Mouse (Mus musculus) limb, embryonic 10.5 days (tissue): ENCODE measurements around the gene Foxred1. TPM values are rescaled to one million over a fixed set of nuclear protein-coding genes. Genes with fewer than 3 reads are reported as not detected.
A peak's percentile ranks its signal among the peaks of the same experiment; 100 is the strongest.

ENCODE experiments used
- DNase-seq: peaks from one replicate; pipeline ENCODE4 v3.0.0-alpha.2; 2017; ENCODE audit warnings: low spot score
- H3K27ac ChIP-seq: fragments of 300-500 bp; sonication (generic); 2 replicates; pipeline ENCODE4 v1.5.1; 2016; ENCODE audit warnings: mild to moderate bottlenecking
- H3K27me3 ChIP-seq: fragments of 300-500 bp; sonication (generic); 2 replicates; pipeline ENCODE4 v1.6.1; 2016; ENCODE audit warnings: low read depth, mild to moderate bottlenecking; ENCODE audit not compliant: poor library complexity, severe bottlenecking
- H3K36me3 ChIP-seq: fragments of 300-500 bp; sonication (generic); 2 replicates; pipeline ENCODE4 v1.6.1; 2016; ENCODE audit warnings: mild to moderate bottlenecking, moderate library complexity
- H3K4me1 ChIP-seq: fragments of 300-500 bp; sonication (generic); 2 replicates; pipeline ENCODE4 v1.6.1; 2016
- H3K4me3 ChIP-seq: fragments of 300-500 bp; sonication (generic); 2 replicates; pipeline ENCODE4 v1.5.1; 2016; ENCODE audit warnings: mild to moderate bottlenecking, moderate library complexity
- H3K9me3 ChIP-seq: fragments of 300-500 bp; sonication (generic); replicated peaks from 2 replicates; pipeline ENCODE4 v1.6.1; 2016; ENCODE audit warnings: mild to moderate bottlenecking
- WGBS: fragments of 180-500 bp; shearing (Covaris S2); methylation state at CpG from one replicate; pipeline ENCODE4 v1.1.7; 2016; 5-methylcytosine and 5-hydroxymethylcytosine counted together
- polyA plus RNA-seq: library from polyadenylated mRNA; unstranded; fragments of >200 nt; fragmentation: Nextera tagmentation; extraction: Ambion mirVana; gene quantifications from 2 replicates; pipeline ENCODE4 v1.2.1, GENCODE M21; 2016

Gene Foxred1
- polyA plus RNA-seq, 1 experiment from 2014 or later, result 56.7 TPM

DNA sequence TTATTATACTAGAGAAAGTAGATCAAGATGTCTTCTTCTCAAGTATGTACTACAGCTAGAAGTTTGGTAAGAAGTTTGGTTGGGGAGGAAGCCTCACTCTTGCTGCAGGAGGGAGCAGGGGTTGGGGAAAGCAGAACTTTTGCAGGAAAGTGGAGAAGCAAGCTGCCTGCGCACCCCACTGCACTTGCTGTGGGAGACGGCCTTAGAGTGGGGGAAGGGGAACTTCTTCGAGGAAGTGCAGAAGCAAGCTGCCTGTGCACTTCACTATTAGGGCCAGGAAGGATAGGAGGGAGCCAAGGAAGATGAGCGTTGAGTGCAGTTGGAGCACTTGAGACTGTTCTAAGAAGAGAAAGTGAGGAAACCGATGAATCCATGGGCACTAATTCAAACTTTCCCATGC is 27.5 kb downstream of the Foxred1 start:
- no peak for DNase-seq
- no peak overlapping the region for H3K4me3 ChIP-seq
- H3K27me3 ChIP-seq, result no peaks in the 10 kb centered on the region
- no peaks in the 10 kb centered on the region for H3K4me1 ChIP-seq
- no peaks in the 10 kb centered on the region for H3K9me3 ChIP-seq
- 68% methylated on average over 5 of the region's 5 CpGs for WGBS
- peaks cover 19% of the 10 kb centered on the region for H3K36me3 ChIP-seq
- no peak overlapping the region for H3K27ac ChIP-seq

DNA sequence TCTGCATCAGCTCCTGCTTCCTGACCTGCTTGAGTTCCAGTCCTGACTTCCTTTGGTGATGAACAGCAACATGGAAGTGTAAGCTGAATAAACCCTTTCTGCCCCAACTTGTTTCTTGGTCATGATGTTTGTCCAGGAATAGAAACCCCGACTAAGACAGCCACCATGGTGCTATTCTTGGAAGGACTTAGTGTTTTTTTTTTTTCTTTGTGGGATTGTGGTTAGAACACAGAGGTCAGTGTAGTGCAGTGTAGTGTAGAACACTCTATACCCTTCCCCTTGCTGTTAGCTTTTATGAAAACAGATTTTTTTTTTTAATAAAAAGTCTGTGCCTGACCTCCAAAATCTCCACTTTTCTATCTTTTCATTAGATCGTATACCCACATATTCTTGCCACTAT is 28.0 kb downstream of the Foxred1 start:
- Histone ChIP-seq H3K4me1 (no peaks in the 10 kb centered on the region), H3K36me3 (peaks cover 14% of the 10 kb centered on the region), H3K27ac (no peak overlapping the region), H3K9me3 (no peaks in the 10 kb centered on the region), H3K4me3 (no peak overlapping the region), H3K27me3 (no peaks in the 10 kb centered on the region)
- no peak for DNase-seq
- 87% methylated on average over 2 of the region's 2 CpGs for WGBS

GRCm38 (mm10) chr9:35176124-35176659 is 34.7 kb downstream of the Foxred1 start:
- DNase-seq, result no peak

DNA sequence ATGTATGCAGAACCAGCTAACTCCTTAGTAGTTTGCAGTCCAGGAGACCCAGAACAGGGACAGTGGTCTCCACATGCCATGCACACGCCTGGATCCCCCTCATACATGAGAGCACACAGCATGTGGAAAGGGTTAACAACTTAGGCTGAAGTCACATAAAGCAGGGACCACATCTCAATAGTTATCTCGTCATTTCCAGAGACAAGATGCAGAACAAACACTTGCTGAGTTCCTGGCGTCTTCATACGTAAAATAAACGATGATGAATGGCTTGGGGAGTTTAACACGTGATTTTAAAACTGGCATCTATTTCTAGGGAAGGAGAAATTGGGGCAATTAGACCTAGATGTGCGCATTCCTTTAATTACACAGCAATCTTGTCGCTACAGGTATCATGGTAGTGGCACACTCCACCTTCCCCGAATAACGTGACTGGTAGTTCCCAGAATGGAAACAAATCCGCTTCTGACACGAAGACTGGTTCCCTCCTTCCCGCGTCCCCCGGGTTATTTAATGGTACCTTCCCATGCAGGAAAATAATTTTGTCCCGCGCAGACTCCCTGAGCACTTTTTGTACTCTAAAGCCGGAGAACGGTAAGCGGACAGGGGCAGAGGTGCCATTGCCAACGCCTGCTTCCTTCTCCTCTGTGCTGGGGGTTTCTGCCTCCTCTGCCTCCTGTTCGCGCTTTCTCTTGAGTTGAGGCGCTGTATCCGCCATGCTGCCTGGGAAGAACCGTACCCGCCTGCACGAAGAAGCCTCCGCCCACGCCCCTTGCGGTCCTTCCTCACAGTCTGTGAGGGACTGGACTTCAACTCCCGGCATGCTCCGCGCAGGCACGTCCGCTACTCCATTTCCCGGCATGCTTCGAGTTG is 35.4 kb downstream of the Foxred1 start, which contains the start of gene Dcps:
TSS of gene Dcps (minus strand) at position 811 of the 873 bp plus-strand sequence.
- H3K4me3 ChIP-seq, result peak within 1 kb of the TSS; percentile 73
- peak within 1 kb of the TSS; percentile 90 for H3K27ac ChIP-seq
- H3K9me3 ChIP-seq, result no peaks in the 10 kb centered on the region
- peaks cover 13% of the 10 kb centered on the region for H3K36me3 ChIP-seq
- under 1% methylated on average over 38 of the region's 38 CpGs for WGBS
- no peaks in the 10 kb centered on the region for H3K27me3 ChIP-seq
- DNase-seq, result peak; percentile 91
- peaks cover 10% of the 10 kb centered on the region for H3K4me1 ChIP-seq

More at GRCm38 (mm10) chr9:35176124-35176659, 34.7 kb downstream of the Foxred1 start:
- WGBS, result 57% methylated on average over 14 of the region's 14 CpGs
- Histone ChIP-seq H3K36me3 (peaks cover 6% of the 10 kb centered on the region; the same call in 1 of the 2 replicates), H3K27me3 (no peaks in the 10 kb centered on the region), H3K9me3 (no peaks in the 10 kb centered on the region), H3K27ac (no peak overlapping the region; the same call in 1 of the 2 replicates), H3K4me1 (peaks cover 10% of the 10 kb centered on the region), H3K4me3 (peak overlapping the region; percentile 73)

- peaks cover 28% of the 10 kb centered on the region for H3K36me3 ChIP-seq
- peaks cover 10% of the 10 kb centered on the region for H3K4me1 ChIP-seq
- no peak for DNase-seq
- WGBS, result 91% methylated on average over 1 of the region's 1 CpGs
- H3K27me3 ChIP-seq, result no peaks in the 10 kb centered on the region
- H3K9me3 ChIP-seq, result no peaks in the 10 kb centered on the region
- no peak overlapping the region for H3K27ac ChIP-seq
- H3K4me3 ChIP-seq, result no peak overlapping the region
These were observed 37.5 kb downstream of the Foxred1 start for GRCm38 (mm10) chr9:35173331-35173730.

DNA sequence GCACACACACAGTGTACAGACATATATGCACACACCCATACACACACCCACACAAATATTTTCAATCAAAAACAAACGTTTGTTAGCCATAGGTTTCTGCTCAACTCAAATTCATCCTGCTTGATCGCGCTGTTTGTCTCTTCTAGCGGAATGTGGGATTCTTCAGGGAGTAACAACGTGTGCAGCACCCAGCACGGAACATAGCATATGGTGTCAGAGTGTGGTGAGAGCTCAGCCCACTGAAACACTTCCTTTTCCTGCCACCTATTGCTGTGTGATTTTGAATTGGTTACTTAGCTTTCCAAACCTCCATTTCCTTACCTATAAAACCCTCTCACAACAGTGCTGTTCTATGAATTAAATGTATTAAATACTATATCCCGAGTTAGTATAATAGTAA is 40.8 kb downstream of the Foxred1 start:
- Histone ChIP-seq H3K27ac (no peak overlapping the region), H3K36me3 (peaks cover 35% of the 10 kb centered on the region), H3K4me3 (no peak overlapping the region), H3K27me3 (no peaks in the 10 kb centered on the region), H3K4me1 (peaks cover 9% of the 10 kb centered on the region), H3K9me3 (no peaks in the 10 kb centered on the region)
- DNase-seq, result no peak
- 95% methylated on average over 7 of the region's 7 CpGs for WGBS

- H3K36me3 ChIP-seq, result peaks cover 35% of the 10 kb centered on the region
- no peak overlapping the region for H3K27ac ChIP-seq
- WGBS, result 69% methylated on average over 9 of the region's 9 CpGs
- no peak overlapping the region for H3K4me3 ChIP-seq
- H3K4me1 ChIP-seq, result no peaks in the 10 kb centered on the region
- H3K9me3 ChIP-seq, result no peaks in the 10 kb centered on the region
- no peaks in the 10 kb centered on the region for H3K27me3 ChIP-seq
- no peak for DNase-seq
These were observed 43.8 kb downstream of the Foxred1 start for GRCm38 (mm10) chr9:35166798-35167635.

DNA sequence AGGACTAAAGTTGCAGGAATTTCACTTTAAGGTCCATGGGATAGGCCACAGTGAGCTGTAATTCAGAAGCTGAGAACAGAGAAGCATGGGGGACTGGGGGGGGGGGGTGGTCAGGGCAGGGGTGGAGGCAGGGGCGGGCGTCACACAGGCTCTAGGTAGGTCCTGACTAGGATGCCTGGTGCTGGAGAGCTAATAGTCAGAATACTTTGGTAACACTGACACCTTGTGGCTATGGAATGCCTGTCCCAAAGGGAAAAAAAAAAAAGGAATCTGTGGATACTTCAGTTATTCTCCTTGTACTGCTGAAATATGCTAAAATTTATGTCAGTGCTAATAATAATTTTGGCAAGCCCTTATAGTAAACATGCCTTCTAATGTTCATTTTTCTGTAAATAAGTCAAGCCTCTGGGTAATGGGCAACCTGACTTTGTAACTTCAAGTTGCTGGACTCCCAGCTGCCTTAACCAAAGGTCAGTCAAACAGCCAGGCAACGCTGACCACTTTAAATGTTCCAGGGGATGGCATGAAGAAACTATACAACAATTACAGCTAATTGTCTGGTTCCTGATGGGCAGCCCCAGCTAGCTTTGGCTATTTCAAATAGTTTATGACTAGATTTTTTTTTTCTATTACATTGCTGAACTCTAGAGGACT is 44.6 kb downstream of the Foxred1 start:
- Histone ChIP-seq H3K36me3 (peaks cover 33% of the 10 kb centered on the region), H3K4me1 (no peaks in the 10 kb centered on the region), H3K9me3 (no peaks in the 10 kb centered on the region), H3K27ac (no peak overlapping the region), H3K4me3 (no peak overlapping the region), H3K27me3 (no peaks in the 10 kb centered on the region)
- DNase-seq, result no peak
- WGBS, result 28% methylated on average over 3 of the region's 3 CpGs

- WGBS, result 80% methylated on average over 5 of the region's 5 CpGs
These were observed 46.5 kb downstream of the Foxred1 start for GRCm38 (mm10) chr9:35164142-35164874.

DNA sequence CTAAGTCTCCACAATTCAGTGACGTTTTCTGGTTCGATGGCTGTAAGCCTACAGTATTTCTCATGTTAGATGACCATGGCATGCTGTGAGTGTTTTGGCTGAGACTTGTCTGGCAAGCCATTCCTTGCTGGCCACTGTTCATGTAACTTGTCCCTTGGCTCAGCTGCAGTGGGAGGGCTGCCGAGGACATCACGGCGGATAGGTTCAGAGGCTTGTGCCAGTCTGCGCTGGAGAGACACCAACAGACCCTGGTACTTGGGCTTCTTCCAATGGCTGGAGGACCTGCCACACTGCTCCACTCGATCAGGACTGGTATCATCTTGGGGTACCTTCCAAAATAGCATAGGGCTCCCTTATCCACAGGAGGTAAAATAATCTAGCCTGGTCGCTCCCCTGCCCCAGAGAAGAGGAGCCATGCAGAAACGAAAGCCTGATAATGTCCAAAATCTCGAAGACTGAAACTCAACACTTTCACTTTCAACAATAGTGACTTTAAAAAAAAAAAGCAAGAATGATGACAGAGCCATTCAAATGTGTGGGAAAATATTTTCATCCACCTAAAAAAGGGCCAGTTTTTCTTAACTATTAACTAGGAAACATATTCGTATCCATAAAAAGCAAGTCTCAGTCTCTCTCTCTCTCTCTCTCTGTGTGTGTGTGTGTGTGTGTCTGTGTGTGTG is 47.7 kb downstream of the Foxred1 start:
- WGBS, result 91% methylated on average over 11 of the region's 11 CpGs
- no peak for DNase-seq
- H3K27ac ChIP-seq, result no peak overlapping the region
- peaks cover 10% of the 10 kb centered on the region for H3K36me3 ChIP-seq
- H3K9me3 ChIP-seq, result no peaks in the 10 kb centered on the region; the same call in 1 of the 2 replicates
- H3K4me3 ChIP-seq, result no peak overlapping the region
- H3K27me3 ChIP-seq, result no peaks in the 10 kb centered on the region
- no peaks in the 10 kb centered on the region for H3K4me1 ChIP-seq

More at GRCm38 (mm10) chr9:35164142-35164874, 46.5 kb downstream of the Foxred1 start:
- H3K36me3 ChIP-seq, result peaks cover 14% of the 10 kb centered on the region
- H3K4me1 ChIP-seq, result no peaks in the 10 kb centered on the region
- no peak overlapping the region for H3K27ac ChIP-seq
- H3K27me3 ChIP-seq, result no peaks in the 10 kb centered on the region
- no peak overlapping the region for H3K4me3 ChIP-seq
- H3K9me3 ChIP-seq, result no peaks in the 10 kb centered on the region; the same call in 1 of the 2 replicates
- DNase-seq, result no peak

DNA sequence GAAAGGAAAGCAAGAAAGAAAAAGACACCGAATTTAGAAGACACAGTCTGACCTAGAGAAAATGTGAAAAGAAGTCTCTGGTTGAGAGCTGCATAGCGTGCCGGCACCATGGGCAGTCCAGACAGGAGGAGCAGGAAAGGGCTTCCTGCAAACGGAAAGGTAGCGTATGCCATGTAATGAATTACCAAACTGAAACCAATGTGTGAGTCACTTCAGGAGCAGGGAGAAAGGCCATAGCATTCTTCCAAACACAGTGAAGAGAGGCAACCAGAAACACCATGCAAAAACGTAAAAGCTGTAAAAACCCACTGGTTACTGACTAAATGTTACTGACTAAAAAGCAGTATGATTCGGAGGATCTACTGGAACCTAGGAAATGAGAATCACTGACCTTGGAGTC is 49.1 kb downstream of the Foxred1 start:
- Histone ChIP-seq H3K9me3 (no peaks in the 10 kb centered on the region; the same call in 1 of the 2 replicates), H3K36me3 (peaks cover 12% of the 10 kb centered on the region), H3K27me3 (no peaks in the 10 kb centered on the region), H3K27ac (no peak overlapping the region), H3K4me1 (no peaks in the 10 kb centered on the region), H3K4me3 (no peak overlapping the region)
- DNase-seq, result no peak
- WGBS, result 94% methylated on average over 7 of the region's 7 CpGs
